Mouse (Mus musculus) liver, embryonic 14.5 days (tissue): ENCODE results near the gene Myo1f.

Experiments
- CTCF ChIP-seq: IDR thresholded peaks from 2 replicates; pipeline ENCODE4 v1.5.1; 2016; ENCODE audit warnings: antibody characterized with exemption, low read depth, control low read depth
- EP300 ChIP-seq: IDR thresholded peaks from 2 replicates; pipeline ENCODE4 v1.6.1; 2016; ENCODE audit warnings: antibody characterized with exemption, low read depth

DNA sequence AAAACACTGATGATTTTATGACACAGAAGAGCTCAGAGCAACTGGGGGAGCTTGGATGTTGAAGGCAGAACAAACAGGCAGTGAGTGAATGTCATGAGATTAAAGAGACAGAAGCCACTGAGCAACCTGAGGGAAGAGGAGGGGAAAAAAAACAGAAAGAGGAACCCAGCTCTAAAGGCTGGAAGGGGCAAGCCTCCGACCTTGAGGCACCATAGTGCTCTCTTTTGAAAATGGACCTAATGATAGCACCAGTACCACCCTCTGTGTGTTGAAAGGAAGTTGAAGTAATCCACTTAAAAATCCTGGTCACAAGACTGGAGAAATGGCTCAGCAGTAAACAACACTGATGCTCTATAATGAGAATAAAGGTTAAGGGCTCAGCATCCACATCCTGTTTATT, 9.1 kb downstream of the Myo1f start:
- no peak for TF ChIP-seq CTCF
- TF ChIP-seq EP300: no peak
